Mouse (Mus musculus) cerebellum, postnatal 36 days (tissue): ENCODE results near the gene Serp2.

Source experiments
- DNase-seq, 2 experiments: peaks; one replicate each; pipeline ENCODE4 v3.0.0; 2021 to 2022; ENCODE audit warnings: mixed read lengths in 2 of 2

Gene Serp2

GRCm38 (mm10) chr14:76526467-76526866 is 30.2 kb downstream of the Serp2 start:
- DNase-seq: no peak

GRCm38 (mm10) chr14:76523344-76523743 is 33.3 kb downstream of the Serp2 start:
- DNase-seq: no peak

- DNase-seq: no peak
These were observed 35.4 kb downstream of the Serp2 start for GRCm38 (mm10) chr14:76521308-76521707.

GRCm38 (mm10) chr14:76520606-76521005 is 36.1 kb downstream of the Serp2 start:
- no peak for DNase-seq

GRCm38 (mm10) chr14:76518217-76518616 is 38.5 kb downstream of the Serp2 start:
- no peak for DNase-seq

- no peak for DNase-seq
These were observed 41.1 kb downstream of the Serp2 start for GRCm38 (mm10) chr14:76515620-76516019.

GRCm38 (mm10) chr14:76514050-76514585 is 42.6 kb downstream of the Serp2 start:
- DNase-seq: no peak

- DNase-seq: no peak
These were observed 43.2 kb downstream of the Serp2 start for GRCm38 (mm10) chr14:76513395-76514049.

GRCm38 (mm10) chr14:76511971-76512370 is 44.7 kb downstream of the Serp2 start:
- no peak for DNase-seq

- DNase-seq: no peak
These were observed 48.0 kb downstream of the Serp2 start for GRCm38 (mm10) chr14:76508701-76509100.

- DNase-seq: no peak
These were observed 48.7 kb downstream of the Serp2 start for GRCm38 (mm10) chr14:76507804-76508500.

GRCm38 (mm10) chr14:76507357-76507756 is 49.3 kb downstream of the Serp2 start:
- DNase-seq: no peak

GRCm38 (mm10) chr14:76506425-76507205 is 50.1 kb downstream of the Serp2 start:
- peak; percentile 36 to 40 for DNase-seq

GRCm38 (mm10) chr14:76505439-76506220 is 51.1 kb downstream of the Serp2 start:
- DNase-seq: peak; percentile 87 to 90

- DNase-seq: no peak
These were observed 51.6 kb downstream of the Serp2 start for GRCm38 (mm10) chr14:76505101-76505438.

- DNase-seq: peak; percentile 94 to 95
These were observed 52.5 kb downstream of the Serp2 start for GRCm38 (mm10) chr14:76504121-76504737.

- peak in 1 of 2 experiments; percentile 60 for DNase-seq
These were observed 53.3 kb downstream of the Serp2 start for GRCm38 (mm10) chr14:76503231-76503851.

- peak; percentile 23 to 27 for DNase-seq
These were observed 56.7 kb downstream of the Serp2 start for GRCm38 (mm10) chr14:76500036-76500435.

GRCm38 (mm10) chr14:76499492-76499891 is 57.2 kb downstream of the Serp2 start:
- DNase-seq: no peak

- DNase-seq: no peak
These were observed 58.5 kb downstream of the Serp2 start for GRCm38 (mm10) chr14:76498210-76498609.

- DNase-seq: no peak
These were observed 59.5 kb downstream of the Serp2 start for GRCm38 (mm10) chr14:76497187-76497586.

GRCm38 (mm10) chr14:76495022-76495421 is 61.7 kb downstream of the Serp2 start:
- no peak for DNase-seq
